Mouse (Mus musculus) megakaryocyte, embryonic 14.5 days (primary cell): ENCODE results near the gene Tmem156.
"Not testable (repeated sequence)": the region's sequence is repeated elsewhere in the genome, so short reads cannot be mapped to it uniquely, and the experiment has no call there.

Source experiments
- FLI1 ChIP-seq: IDR thresholded peaks from 2 replicates; pipeline ENCODE4 v1.6.1; 2012; ENCODE audit warnings: low read length, inconsistent platforms, mixed read lengths
- GATA1 ChIP-seq: IDR thresholded peaks from 3 replicates; pipeline ENCODE4 v1.6.1; 2012; ENCODE audit warnings: mixed read lengths, low read length, inconsistent platforms, borderline replicate concordance

GRCm38 (mm10) chr5:65112225-65112624 is 20.3 kb upstream of the Tmem156 start:
- TF ChIP-seq GATA1, FLI1: not testable (repeated sequence)
